23 mouse cellular contexts compared by ENCODE assay signal in the genomic region with DNA sequence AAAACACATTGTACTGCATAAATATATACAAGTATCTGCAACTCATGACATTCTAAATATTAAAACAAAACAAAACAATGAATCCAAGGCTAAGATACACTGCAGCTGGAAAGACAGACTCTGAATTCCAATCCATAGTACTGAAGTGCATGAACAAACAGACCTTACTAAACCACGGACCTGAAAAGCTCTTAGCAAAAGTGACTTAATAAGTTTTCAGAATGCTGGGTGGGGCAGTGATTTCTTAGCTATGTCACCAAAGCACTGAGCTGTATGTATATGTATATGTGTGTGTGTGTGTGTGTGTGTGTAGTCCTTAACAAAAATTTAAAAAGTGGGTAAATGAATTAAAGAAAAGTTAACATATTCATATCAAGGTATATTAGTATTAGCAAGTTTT.
DNase-seq lines count a peak whose midpoint lies in the region; ATAC-seq and TF ChIP-seq lines count a peak whose summit lies in the region.
"Had no signal": no experiment of that assay in that cellular context is flagged by ENCODE, and none has a peak within 500 bp of the region (broad histone marks: within the 10 kb centered on the region; RNA-seq: fewer than 3 reads in every experiment).

No protein-coding gene starts in this region.

- no peak for TF ChIP-seq POLR2A in lung, adult 2 months (IDR thresholded peaks at IDR 0.05; ENCODE audit: borderline replicate concordance, extremely low read depth, low read depth, low read length)

- 34% methylated on average over 1 of the region's 1 CpGs for WGBS in lung, embryonic 14.5 days
- WGBS in lung, postnatal 0 days, result 40% methylated on average over 1 of the region's 1 CpGs
- 51% methylated on average over 1 of the region's 1 CpGs for WGBS in lung, adult 2 months

- no peaks in the 10 kb centered on the region for H3K27me3 ChIP-seq in lung, embryonic 14.5 days (ENCODE audit: insufficient read depth, low read length)
- H3K27me3 ChIP-seq in lung, postnatal 0 days (replicated peaks; ENCODE audit: insufficient read depth, low read length), result no peaks in the 10 kb centered on the region
- H3K27me3 ChIP-seq: CH12.LX; embryonic facial prominence, embryonic 12.5 days; forebrain, embryonic 13.5 days; forebrain, embryonic 15.5 days had no signal

- H3K27ac ChIP-seq in lung, embryonic 14.5 days (ENCODE audit: low read depth), result no peak overlapping the region
- no peak overlapping the region for H3K27ac ChIP-seq in lung, postnatal 0 days (ENCODE audit: low read length)
- H3K27ac ChIP-seq: embryonic facial prominence, embryonic 10.5 days; embryonic facial prominence, embryonic 12.5 days; forebrain, embryonic 13.5 days; forebrain, embryonic 15.5 days had no signal

- no peaks in the 10 kb centered on the region for H3K9me3 ChIP-seq in lung, embryonic 14.5 days (ENCODE audit: low read depth, low read length)
- H3K9me3 ChIP-seq in lung, postnatal 0 days (ENCODE audit: low read length), result no peaks in the 10 kb centered on the region
- H3K9me3 ChIP-seq: embryonic facial prominence, embryonic 10.5 days; embryonic facial prominence, embryonic 12.5 days; forebrain, embryonic 13.5 days; forebrain, embryonic 15.5 days; G1E had no signal

- H3K36me3 ChIP-seq in lung, embryonic 14.5 days (ENCODE audit: insufficient read depth), result no peaks in the 10 kb centered on the region
- H3K36me3 ChIP-seq in lung, postnatal 0 days (ENCODE audit: insufficient read depth, low read length), result no peaks in the 10 kb centered on the region
- H3K36me3 ChIP-seq: embryonic facial prominence, embryonic 10.5 days; embryonic facial prominence, embryonic 12.5 days; forebrain, embryonic 15.5 days; G1E had no signal

- no peak for TF ChIP-seq CTCF in lung, embryonic 14.5 days (IDR thresholded peaks at IDR 0.05; ENCODE audit: low read depth)
- no peak for TF ChIP-seq CTCF in lung, postnatal 0 days (IDR thresholded peaks at IDR 0.05)
- TF ChIP-seq CTCF in lung, adult 2 months (IDR thresholded peaks at IDR 0.05; ENCODE audit: insufficient read depth, low read length), result no peak

- no peak overlapping the region for H3K4me2 ChIP-seq in lung, embryonic 14.5 days
- no peak overlapping the region for H3K4me2 ChIP-seq in lung, postnatal 0 days (replicated peaks; ENCODE audit: low read depth, low read length)
- H3K4me2 ChIP-seq: embryonic facial prominence, embryonic 12.5 days; forebrain, embryonic 13.5 days; forebrain, embryonic 15.5 days had no signal

- H3K9ac ChIP-seq in lung, embryonic 14.5 days, result no peak overlapping the region
- H3K9ac ChIP-seq in lung, postnatal 0 days (replicated peaks; ENCODE audit: low read depth), result no peak overlapping the region
- H3K9ac ChIP-seq: embryonic facial prominence, embryonic 12.5 days; forebrain, embryonic 13.5 days; forebrain, embryonic 15.5 days had no signal

- no peaks in the 10 kb centered on the region for H3K4me1 ChIP-seq in lung, embryonic 14.5 days (ENCODE audit: insufficient read depth)
- no peaks in the 10 kb centered on the region for H3K4me1 ChIP-seq in lung, postnatal 0 days (ENCODE audit: insufficient read depth, low read depth, low read length)
- H3K4me1 ChIP-seq in lung, adult 2 months (ENCODE audit: control insufficient read depth, insufficient read depth, low read length), result no peaks in the 10 kb centered on the region
- H3K4me1 ChIP-seq: embryonic facial prominence, embryonic 10.5 days; embryonic facial prominence, embryonic 12.5 days; forebrain, embryonic 13.5 days; forebrain, embryonic 15.5 days had no signal

- DNase-seq in lung, embryonic 14.5 days, result peak; percentile 9
- no peak for DNase-seq in lung, postnatal 14 days
- peak; percentile 76 for DNase-seq in lung, postnatal 0 days (ENCODE audit: low spot score)
- DNase-seq in lung, adult 2 months, result no peak
- peak; percentile 47 for DNase-seq in lung, postnatal 36 days
- DNase-seq: adrenal gland, adult 8-10 months; adrenal gland, postnatal 14 days; adrenal gland, postnatal 36 days; B cell, adult 2 months; cerebellum, adult 11-12 months; cerebellum, adult 2 months; cerebellum, adult 9-10 months; cerebellum, postnatal 10 days; cerebellum, postnatal 25 days had no signal

- ATAC-seq in lung, embryonic 14.5 days (ENCODE audit: insufficient read depth), result no peak
- peak; percentile 67 for ATAC-seq in lung, postnatal 0 days
- ATAC-seq: activated CD4-positive, CD25-positive, alpha-beta regulatory T cell, adult 4 months; CD4-positive, CD25-positive, alpha-beta regulatory T cell, adult 4 months; forebrain, embryonic 13.5 days; forebrain, embryonic 15.5 days; Patski had no signal

- TF ChIP-seq EP300 in lung, postnatal 0 days (IDR thresholded peaks at IDR 0.05), result no peak

- H3K4me3 ChIP-seq in lung, embryonic 14.5 days (ENCODE audit: low read depth, low read length), result no peak overlapping the region
- H3K4me3 ChIP-seq in lung, postnatal 0 days (ENCODE audit: low read depth, low read length), result no peak overlapping the region
- H3K4me3 ChIP-seq in lung, adult 2 months (replicated peaks; ENCODE audit: extremely low read depth, low read depth, low read length), result no peak overlapping the region
- H3K4me3 ChIP-seq: embryonic facial prominence, embryonic 10.5 days; embryonic facial prominence, embryonic 12.5 days; forebrain, embryonic 13.5 days; forebrain, embryonic 15.5 days had no signal

Comparison
In these comparisons a context has a peak if more than half of its experiments do, and no peak if none do; other contexts are left out.
1. DNase-seq: peak in lung, embryonic 14.5 days (single experiment), lung, postnatal 0 days (single experiment) and lung, postnatal 36 days (single experiment); none in lung, postnatal 14 days (single experiment) and lung, adult 2 months (single experiment).